Mouse (Mus musculus): ENCODE data around the gene Ptpn12.

Gene Ptpn12

DNA sequence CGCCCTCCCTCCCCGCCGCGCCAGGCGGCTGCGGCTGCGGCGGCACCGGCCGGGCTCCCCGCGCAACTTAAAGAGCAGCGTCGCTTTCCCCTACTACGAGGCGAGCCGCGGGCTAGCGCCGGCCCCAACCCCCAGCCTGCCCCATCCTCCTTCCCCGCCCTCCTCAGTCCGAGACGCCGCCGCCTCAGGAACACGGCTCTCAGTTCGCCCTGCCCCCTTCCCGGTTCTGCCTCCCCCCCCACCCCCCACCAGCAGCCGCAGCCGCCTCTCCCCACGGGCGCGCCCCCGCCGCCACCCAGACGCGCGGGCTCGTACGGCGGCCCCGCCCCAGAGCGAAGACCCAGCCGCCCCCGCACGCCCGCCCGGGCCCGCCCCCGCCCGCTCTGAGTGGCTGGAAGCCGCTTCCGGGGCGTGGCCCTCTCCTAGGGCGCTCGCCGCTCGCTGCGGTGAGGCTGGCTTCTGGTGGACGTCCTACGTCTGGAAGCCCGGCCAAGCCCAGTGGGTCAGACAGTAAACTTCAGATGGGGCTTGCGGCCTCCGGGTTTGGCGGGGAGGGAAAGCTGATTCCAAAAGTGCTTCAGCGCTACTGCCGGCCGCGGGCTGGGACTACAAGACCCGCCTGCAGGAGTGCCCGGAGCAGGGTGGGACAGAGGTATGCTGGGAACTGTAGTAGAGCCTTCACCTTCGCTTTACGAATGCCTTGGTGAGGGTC, at the start of gene Ptpn12:
Gene Ptpn12, minus strand, starts transcription at position 92 of the 712 bp plus-strand sequence.
- in situ Hi-C loops (cut with MboI; ENCODE audit: low pct_unique_long_range_greater_than_20kb in 1 of 2, low sequenced_read_pairs in 2 of 2, unreplicated experiment in 1 of 2), result no loop called here

GRCm38 (mm10) chr5:21091179-21091578, 35.5 kb upstream of the Ptpn12 start:
- in situ Hi-C loops (cut with MboI; ENCODE audit: low pct_unique_long_range_greater_than_20kb in 1 of 2, low sequenced_read_pairs in 2 of 2, unreplicated experiment in 1 of 2), result no loop called here

DNA sequence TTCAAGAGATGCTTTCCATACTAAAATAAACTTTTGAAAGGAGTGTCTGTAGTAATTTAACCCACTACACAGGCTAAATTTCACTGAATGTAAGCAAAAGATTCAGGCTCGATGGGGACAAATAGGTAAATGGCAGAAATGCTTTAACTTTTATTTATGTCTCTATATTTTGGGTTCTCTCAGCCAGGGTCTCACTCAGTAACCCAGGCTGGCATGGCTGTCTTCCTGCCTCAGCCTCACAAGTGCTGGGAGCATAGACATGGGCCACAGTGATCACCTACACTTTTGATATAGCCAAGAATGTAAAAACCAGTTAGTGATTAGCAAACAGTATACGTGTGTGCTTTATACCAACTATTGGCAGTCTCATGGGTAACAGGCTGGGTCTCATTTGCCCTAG, 1.5 kb upstream of the Ptpn12 start:
- in situ Hi-C loops (cut with MboI; ENCODE audit: low pct_unique_long_range_greater_than_20kb in 1 of 2, low sequenced_read_pairs in 2 of 2, unreplicated experiment in 1 of 2), result no loop called here

DNA sequence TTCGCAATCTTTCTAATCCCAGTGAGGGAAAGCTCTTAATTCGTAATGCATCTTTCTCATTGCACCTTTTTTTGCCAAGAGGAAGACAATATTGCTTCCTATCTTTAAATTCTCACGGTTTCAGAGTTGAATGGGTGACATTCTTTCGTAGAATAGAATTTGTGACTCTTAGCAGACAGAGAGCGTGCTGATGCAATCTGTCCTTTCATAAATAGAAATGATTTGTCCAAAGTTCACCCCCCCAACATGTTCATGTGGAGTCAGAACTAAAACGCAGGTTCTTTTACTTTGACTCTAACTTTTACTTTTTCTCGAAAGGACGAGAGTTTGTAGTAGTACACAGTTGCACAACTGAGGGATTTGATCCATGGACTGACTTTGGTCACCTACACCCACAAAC, 884 bp upstream of the Ptpn12 start:
- in situ Hi-C loops (cut with MboI; ENCODE audit: low pct_unique_long_range_greater_than_20kb in 1 of 2, low sequenced_read_pairs in 2 of 2, unreplicated experiment in 1 of 2), result no loop called here

GRCm38 (mm10) chr5:21055071-21055819, 466 bp downstream of the Ptpn12 start:
- in situ Hi-C loops (cut with MboI; ENCODE audit: low pct_unique_long_range_greater_than_20kb in 1 of 2, low sequenced_read_pairs in 2 of 2, unreplicated experiment in 1 of 2), result no loop called here

- in situ Hi-C loops (cut with MboI; ENCODE audit: low pct_unique_long_range_greater_than_20kb in 1 of 2, low sequenced_read_pairs in 2 of 2, unreplicated experiment in 1 of 2), result no loop called here
Observed at GRCm38 (mm10) chr5:21054472-21055070, 1.1 kb downstream of the Ptpn12 start.

DNA sequence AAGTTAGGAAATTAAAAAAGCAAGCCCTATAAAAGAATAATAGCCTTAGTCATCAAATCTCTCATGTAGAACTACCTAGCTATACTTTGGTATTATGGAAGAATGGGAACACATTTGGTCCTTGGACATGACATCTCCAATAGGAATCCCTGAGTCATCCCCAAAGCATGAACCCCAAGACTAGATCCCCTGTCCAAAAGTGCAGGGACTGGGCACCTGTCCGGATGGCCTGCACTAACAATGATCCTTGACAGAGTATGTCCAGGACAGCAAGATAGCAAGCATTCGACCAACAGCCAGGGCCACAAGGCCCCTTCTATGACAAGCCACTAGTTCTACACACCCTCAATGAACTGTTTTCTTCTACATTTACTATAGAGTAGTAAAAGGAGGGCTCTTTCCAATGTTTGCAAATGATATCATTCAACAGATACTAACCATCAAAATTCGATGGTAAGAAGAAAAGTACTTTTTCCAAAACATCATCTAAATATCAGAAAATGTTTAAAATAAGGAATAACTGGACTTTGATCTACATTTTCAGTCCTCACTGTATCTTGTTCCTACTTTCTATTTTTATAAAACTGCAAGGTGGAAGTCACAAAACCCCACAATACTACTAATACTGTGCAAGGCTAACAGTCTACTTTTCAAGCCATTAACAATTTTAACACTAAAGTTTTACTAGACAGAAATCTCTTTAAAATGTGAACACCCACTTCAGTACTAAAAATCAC, 2.0 kb downstream of the Ptpn12 start:
- in situ Hi-C loops (cut with MboI; ENCODE audit: low pct_unique_long_range_greater_than_20kb in 1 of 2, low sequenced_read_pairs in 2 of 2, unreplicated experiment in 1 of 2), result no loop called here

DNA sequence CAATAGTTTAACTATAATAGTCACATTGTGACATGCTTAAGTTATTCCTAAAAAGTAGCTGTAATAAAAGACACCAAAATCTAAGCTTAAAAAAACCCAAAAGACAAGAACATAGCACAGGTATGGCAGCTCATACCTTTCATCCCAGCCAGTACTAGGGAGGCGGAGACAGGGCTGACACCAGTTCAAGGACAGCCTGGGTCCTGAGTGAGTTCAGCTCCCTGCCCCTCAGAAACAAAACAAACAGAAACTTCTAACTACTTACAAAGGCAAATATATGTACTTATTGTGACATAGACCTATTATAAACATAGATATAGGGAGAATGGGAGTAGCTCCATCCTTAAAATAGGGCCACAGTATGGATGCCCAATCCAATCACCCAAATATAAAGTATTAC, 3.2 kb downstream of the Ptpn12 start:
- in situ Hi-C loops (cut with MboI; ENCODE audit: low pct_unique_long_range_greater_than_20kb in 1 of 2, low sequenced_read_pairs in 2 of 2, unreplicated experiment in 1 of 2), result no loop called here

- in situ Hi-C loops (cut with MboI; ENCODE audit: low pct_unique_long_range_greater_than_20kb in 1 of 2, low sequenced_read_pairs in 2 of 2, unreplicated experiment in 1 of 2), result no loop called here
Observed at GRCm38 (mm10) chr5:21050770-21051122, 5.0 kb downstream of the Ptpn12 start.

- in situ Hi-C loops (cut with MboI; ENCODE audit: low pct_unique_long_range_greater_than_20kb in 1 of 2, low sequenced_read_pairs in 2 of 2, unreplicated experiment in 1 of 2), result no loop called here
Observed at GRCm38 (mm10) chr5:21050061-21050769, 5.5 kb downstream of the Ptpn12 start.

- in situ Hi-C loops (cut with MboI; ENCODE audit: low pct_unique_long_range_greater_than_20kb in 1 of 2, low sequenced_read_pairs in 2 of 2, unreplicated experiment in 1 of 2), result no loop called here
Observed at GRCm38 (mm10) chr5:21049006-21049405, 6.7 kb downstream of the Ptpn12 start.

DNA sequence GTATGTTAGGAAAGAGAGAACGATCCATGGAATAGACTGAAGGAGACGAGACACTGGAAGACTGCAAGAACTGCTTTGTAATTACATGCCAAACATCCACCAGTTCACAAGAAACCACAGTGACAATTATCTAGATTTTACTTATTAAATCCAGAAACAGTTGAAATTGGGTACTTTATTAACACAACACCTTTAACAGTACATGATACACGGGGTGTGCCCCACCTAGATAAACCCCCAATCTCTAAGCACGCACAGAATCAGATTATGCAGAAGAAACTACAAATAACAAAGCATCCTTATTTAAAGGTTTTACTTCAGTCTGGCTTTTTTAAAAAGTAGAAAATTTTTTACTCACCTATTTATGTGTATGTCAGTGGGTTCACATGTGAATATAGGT, 8.6 kb downstream of the Ptpn12 start:
- in situ Hi-C loops (cut with MboI; ENCODE audit: low pct_unique_long_range_greater_than_20kb in 1 of 2, low sequenced_read_pairs in 2 of 2, unreplicated experiment in 1 of 2), result no loop called here

DNA sequence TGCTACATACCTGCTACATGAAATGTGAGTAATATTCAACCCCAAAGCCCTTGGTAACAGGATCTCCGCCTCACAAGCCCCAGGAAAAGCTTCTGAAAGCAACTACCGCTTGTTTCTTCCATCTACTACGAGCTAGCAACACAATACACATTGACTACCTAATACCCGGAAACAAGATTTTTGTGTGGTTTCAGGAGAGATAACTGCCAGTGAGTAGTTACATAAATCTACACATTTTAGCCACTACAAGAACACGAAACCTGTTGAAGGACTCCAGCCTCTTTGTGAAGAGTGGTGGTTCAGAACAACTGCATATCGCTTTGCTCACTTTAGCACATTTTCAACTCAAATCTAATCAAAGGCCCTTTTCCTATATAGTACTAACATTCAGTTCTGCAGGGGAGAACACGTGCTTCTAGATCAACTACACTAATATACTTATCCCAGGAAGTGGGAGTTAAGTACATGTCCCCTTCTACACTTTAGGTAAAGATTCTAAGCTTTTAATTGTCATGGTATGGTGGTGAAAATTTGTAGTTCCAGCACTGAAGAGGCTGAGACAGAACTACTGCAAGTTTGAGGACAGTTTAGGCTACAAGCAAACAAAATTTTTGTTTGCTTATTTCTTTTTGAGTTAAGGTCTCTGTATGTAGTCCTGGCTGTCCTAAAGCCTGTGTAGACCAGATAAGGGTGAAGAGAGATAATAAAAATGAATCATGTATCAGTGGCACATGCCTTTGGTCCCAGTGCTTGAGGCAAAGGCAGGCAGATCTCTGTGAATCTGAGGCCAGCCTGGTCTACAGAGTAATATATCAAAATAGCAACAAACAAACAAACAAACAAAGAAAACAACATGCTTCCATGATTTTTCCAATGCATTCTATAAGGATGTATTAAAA, 9.3 kb downstream of the Ptpn12 start:
- in situ Hi-C loops (cut with MboI; ENCODE audit: low pct_unique_long_range_greater_than_20kb in 1 of 2, low sequenced_read_pairs in 2 of 2, unreplicated experiment in 1 of 2), result no loop called here

- in situ Hi-C loops (cut with MboI; ENCODE audit: low pct_unique_long_range_greater_than_20kb in 1 of 2, low sequenced_read_pairs in 2 of 2, unreplicated experiment in 1 of 2), result no loop called here
Observed at GRCm38 (mm10) chr5:21045462-21045861, 10.2 kb downstream of the Ptpn12 start.

- in situ Hi-C loops (cut with MboI; ENCODE audit: low pct_unique_long_range_greater_than_20kb in 1 of 2, low sequenced_read_pairs in 2 of 2, unreplicated experiment in 1 of 2), result no loop called here
Observed at GRCm38 (mm10) chr5:21038100-21038499, 17.6 kb downstream of the Ptpn12 start.

DNA sequence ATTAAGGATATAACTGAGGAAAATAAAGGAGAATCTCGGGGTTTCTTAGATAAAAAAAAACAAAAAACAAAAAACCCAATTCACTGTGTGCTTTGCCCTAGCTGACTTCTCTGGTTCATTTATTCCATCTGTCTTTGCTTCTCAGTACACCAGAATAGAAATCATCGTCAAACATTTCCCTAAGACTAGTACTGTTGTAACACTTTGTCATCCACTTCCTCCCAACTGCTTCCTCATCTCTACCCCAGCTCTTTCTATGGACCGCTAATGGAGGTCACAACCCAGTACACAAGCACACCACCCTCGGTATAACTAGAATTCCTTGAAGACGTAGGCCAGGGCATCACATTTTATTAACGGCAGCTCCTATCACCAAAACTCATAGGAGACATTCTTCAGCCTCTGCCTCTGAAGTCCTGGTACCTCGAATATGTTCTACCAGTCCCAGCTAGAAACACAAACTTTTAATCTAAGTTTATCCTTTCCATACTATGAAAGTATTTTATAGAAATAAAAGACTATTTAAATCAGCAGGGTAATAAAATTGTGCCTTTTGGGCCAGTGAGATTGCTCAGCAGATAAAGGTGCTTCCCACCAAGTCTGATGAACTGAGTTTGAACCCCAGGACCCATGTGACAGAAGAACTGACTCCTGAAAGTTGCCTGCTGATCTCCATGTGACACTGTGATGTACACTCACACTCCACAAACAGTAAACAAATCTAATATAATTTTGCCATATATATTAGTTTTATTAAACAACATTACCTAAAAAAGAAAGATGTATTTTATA, 19.8 kb downstream of the Ptpn12 start:
- in situ Hi-C loops (cut with MboI; ENCODE audit: low pct_unique_long_range_greater_than_20kb in 1 of 2, low sequenced_read_pairs in 2 of 2, unreplicated experiment in 1 of 2), result no loop called here

GRCm38 (mm10) chr5:21034388-21034966, 21.2 kb downstream of the Ptpn12 start:
- in situ Hi-C loops (cut with MboI; ENCODE audit: low pct_unique_long_range_greater_than_20kb in 1 of 2, low sequenced_read_pairs in 2 of 2, unreplicated experiment in 1 of 2), result no loop called here

All from mouse embryonic stem cell (cell line).